Mouse (Mus musculus): ENCODE measurements at regions not wholly inside any gene's neighbourhood (a gene's known extent, or its start where the extent isn't known, plus 50 kb on each side); places are given as distances from the start of the nearest gene placed in this dataset.

GRCm38 (mm10) chr10:21468421-21468820, 91.3 kb downstream of the Aldh8a1 start:
- no peak for TF ChIP-seq CTCF (IDR thresholded peaks at IDR 0.05; ENCODE audit: low read depth)
- TF ChIP-seq EP300 (optimal IDR thresholded peaks at IDR 0.05), result no peak
